Mouse (Mus musculus): Measurements from ENCODE around the gene Gm17027. TPM values are rescaled to one million over a fixed set of nuclear protein-coding genes. Genes with fewer than 3 reads are reported as not detected.
"Not testable (repeated sequence)": the region's sequence is repeated elsewhere in the genome, so short reads cannot be mapped to it uniquely, and the experiment has no call there.

Gene Gm17027
- polyA plus RNA-seq (2016; fragmentation: Nextera tagmentation; extraction: Ambion mirVana), result not detected in 2 replicates

DNA sequence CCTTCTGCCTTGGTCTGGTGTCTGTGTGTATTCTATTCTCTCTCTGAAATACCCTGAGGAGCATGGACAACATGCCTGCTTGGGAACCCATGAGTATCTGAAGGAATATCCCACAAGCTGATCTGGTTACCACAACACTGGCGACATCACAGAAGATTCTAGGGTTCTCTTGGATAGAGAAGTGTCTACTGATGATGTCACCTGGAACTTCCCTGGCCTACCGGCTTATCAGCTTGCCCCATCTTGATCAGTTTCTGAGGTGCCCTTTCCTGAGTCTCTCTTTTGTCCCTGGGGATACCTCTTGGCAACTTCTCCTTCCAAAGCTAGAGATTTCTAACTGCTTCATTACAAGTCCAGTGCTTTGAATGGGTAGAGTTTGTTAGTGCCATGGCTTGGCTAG lies at the start of gene Gm17027:
Gm17027 (minus strand) TSS at position 101 of the 400 bp plus-strand sequence.
- H3K4me1 ChIP-seq; H3K27me3 ChIP-seq (ENCODE audit: low read depth, poor library complexity, severe bottlenecking); DNase-seq (ENCODE audit: low spot score); H3K4me3 ChIP-seq; H3K27ac ChIP-seq (replicated peaks); H3K36me3 ChIP-seq; H3K9me3 ChIP-seq (replicated peaks): not testable (repeated sequence)
- WGBS, result 88% methylated on average over 2 of the region's 2 CpGs

DNA sequence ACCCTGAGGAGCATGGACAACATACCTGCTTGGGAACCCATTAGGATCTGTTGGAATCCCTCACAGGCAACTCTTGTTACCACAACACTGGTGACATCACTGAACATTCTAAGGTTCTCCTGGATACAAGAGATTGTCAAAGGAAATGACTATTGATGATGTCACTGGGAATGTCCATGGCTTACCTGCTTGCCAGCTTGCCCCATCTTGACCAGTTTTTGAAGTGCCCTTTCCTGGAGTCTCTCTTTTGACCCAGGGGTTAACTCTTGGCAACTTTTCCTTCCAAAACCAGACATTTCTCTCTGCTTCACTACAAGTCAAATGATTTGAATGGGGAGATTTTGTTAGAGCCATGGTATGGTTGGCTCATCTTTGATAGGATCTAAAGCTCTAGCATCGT lies 28.3 kb upstream of the Gm17027 start, which contains the start of gene Gm3573:
Gm3573 (minus strand) TSS at position 101 of the 400 bp plus-strand sequence.
- not testable (repeated sequence) for H3K27me3 ChIP-seq (ENCODE audit: low read depth, poor library complexity, severe bottlenecking); H3K36me3 ChIP-seq; H3K4me3 ChIP-seq; H3K4me1 ChIP-seq; H3K9me3 ChIP-seq (replicated peaks); DNase-seq (ENCODE audit: low spot score); H3K27ac ChIP-seq (replicated peaks)
- no CpG with 5 or more reads among the region's 1 CpGs for WGBS

DNA sequence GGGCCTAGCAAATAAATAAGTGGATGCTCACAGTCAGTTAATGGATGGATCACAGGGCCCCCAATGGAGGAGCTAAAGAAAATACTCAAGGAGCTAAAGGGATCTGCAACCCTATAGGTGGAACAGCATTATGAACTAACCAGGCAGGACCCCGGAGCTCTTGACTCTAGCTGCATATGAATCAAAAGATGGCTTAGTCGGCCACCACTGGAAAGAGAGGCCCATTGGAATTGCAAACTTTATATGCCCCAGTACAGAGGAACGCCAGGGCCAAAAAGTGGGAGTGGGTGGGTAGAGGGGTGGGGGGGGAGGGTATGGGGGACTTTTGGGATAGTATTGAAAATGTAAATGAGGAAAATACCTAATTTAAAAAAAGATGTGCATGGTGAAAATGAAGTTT lies 21.5 kb upstream of the Gm17027 start:
- WGBS, result 89% methylated on average over 3 of the region's 3 CpGs
- not testable (repeated sequence) for H3K9me3 ChIP-seq (replicated peaks); DNase-seq (ENCODE audit: low spot score); H3K27ac ChIP-seq (replicated peaks); H3K4me1 ChIP-seq; H3K27me3 ChIP-seq (ENCODE audit: low read depth, poor library complexity, severe bottlenecking); H3K4me3 ChIP-seq; H3K36me3 ChIP-seq

DNA sequence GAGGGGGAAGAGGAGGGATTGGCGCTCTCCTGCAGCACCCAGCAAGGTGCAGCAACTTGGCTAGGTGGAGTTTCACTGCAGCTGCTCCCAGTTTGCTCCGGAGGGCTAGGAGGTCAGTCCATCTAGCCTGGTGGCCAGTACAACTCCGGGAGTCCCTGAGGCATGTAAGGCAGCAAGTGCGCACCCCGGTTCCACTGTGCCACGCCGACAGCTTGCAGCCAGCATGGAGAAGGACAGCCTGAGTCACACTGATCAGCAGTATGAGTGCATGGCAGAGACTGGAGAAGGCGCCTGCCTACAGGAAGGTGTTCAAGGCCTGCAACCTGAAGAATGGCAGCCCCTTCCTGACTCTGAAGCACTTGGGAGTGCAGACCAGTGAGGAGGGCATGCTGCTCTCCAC lies 27.9 kb downstream of the Gm17027 start:
- DNase-seq (ENCODE audit: low spot score); H3K4me1 ChIP-seq; H3K27ac ChIP-seq (replicated peaks); H3K36me3 ChIP-seq; H3K4me3 ChIP-seq; H3K9me3 ChIP-seq (replicated peaks); H3K27me3 ChIP-seq (ENCODE audit: low read depth, poor library complexity, severe bottlenecking): not testable (repeated sequence)
- 72% methylated on average over 7 of the region's 8 CpGs for WGBS

DNA sequence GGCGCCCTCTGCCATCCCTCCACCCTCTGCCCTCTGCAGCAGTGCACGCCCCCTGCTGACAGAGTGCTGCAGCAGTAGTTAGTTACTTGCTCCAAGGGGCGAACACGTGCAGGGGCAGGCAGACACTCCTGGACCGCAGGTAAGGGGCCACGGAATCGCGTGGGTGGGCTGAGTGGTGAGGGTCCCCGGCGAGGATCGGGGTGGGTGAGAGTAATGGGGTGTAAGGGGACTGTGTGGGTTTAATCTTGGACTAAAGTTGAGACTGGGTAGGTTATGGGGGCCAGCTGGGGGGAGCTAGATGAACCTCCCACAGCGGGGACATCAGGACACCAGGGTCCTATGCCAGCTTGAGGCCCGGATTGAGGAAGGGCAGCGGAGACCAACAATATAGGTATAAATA lies 28.6 kb downstream of the Gm17027 start:
- not testable (repeated sequence) for H3K27me3 ChIP-seq (ENCODE audit: low read depth, poor library complexity, severe bottlenecking); H3K4me3 ChIP-seq; H3K4me1 ChIP-seq; DNase-seq (ENCODE audit: low spot score); H3K36me3 ChIP-seq; H3K9me3 ChIP-seq (replicated peaks); H3K27ac ChIP-seq (replicated peaks)
- WGBS, result 51% methylated on average over 9 of the region's 14 CpGs

DNA sequence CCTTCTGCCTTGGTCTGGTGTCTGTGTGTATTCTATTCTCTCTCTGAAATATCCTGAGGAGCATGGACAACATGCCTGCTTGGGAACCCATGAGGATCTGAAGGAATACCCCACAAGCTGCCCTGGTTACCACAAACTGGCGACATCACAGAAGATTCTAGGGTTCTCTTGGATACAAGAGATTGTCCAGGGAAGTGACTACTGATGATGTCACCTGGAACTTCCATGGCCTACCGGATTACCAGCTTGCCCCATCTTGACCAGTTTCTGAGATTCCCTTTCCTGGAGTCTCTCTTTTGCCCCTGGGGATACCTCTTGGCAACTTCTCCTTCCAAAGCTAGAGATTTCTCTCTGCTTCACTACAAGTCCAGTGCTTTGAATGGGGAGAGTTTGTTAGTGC lies 45.2 kb downstream of the Gm17027 start, which contains the start of gene Gm7951:
Gm7951 (minus strand) TSS at position 101 of the 400 bp plus-strand sequence.
- H3K27me3 ChIP-seq (ENCODE audit: low read depth, poor library complexity, severe bottlenecking); DNase-seq (ENCODE audit: low spot score); H3K4me1 ChIP-seq; H3K4me3 ChIP-seq; H3K27ac ChIP-seq (replicated peaks); H3K9me3 ChIP-seq (replicated peaks); H3K36me3 ChIP-seq: not testable (repeated sequence)
- 63% methylated on average over 1 of the region's 2 CpGs for WGBS

Other genes with a start within 250 kb of the Gm17027 start
- gene 1700049E17Rik1, start 237.7 kb downstream of the Gm17027 start, polyA plus RNA-seq (2016; fragmentation: Nextera tagmentation; extraction: Ambion mirVana), result not detected in 2 replicates
- gene 1700024B05Rik, start 218.6 kb downstream of the Gm17027 start, polyA plus RNA-seq (2016; fragmentation: Nextera tagmentation; extraction: Ambion mirVana), result not detected in 2 replicates
- gene Gm6401, start 194.7 kb downstream of the Gm17027 start, polyA plus RNA-seq (2016; fragmentation: Nextera tagmentation; extraction: Ambion mirVana), result not detected in 2 replicates
- gene Gm3543, start 179.3 kb downstream of the Gm17027 start, polyA plus RNA-seq (2016; fragmentation: Nextera tagmentation; extraction: Ambion mirVana), result not detected in 2 replicates
- not detected in 2 replicates for gene Gm7951, start 45.3 kb downstream of the Gm17027 start, polyA plus RNA-seq (2016; fragmentation: Nextera tagmentation; extraction: Ambion mirVana)
- gene Gm3573, start 28.2 kb upstream of the Gm17027 start, polyA plus RNA-seq (2016; fragmentation: Nextera tagmentation; extraction: Ambion mirVana), result not detected in 2 replicates
- gene Gm17026, start 97.4 kb upstream of the Gm17027 start, polyA plus RNA-seq (2016; fragmentation: Nextera tagmentation; extraction: Ambion mirVana), result not detected in 2 replicates
- not detected in 2 replicates for gene Gm9611, start 134.7 kb upstream of the Gm17027 start, polyA plus RNA-seq (2016; fragmentation: Nextera tagmentation; extraction: Ambion mirVana)
- not detected in 2 replicates for gene Gm7995, start 147.6 kb upstream of the Gm17027 start, polyA plus RNA-seq (2016; fragmentation: Nextera tagmentation; extraction: Ambion mirVana)